Mouse (Mus musculus): ENCODE measurements at regions not wholly inside any gene's neighbourhood (a gene's known extent, or its start where the extent isn't known, plus 50 kb on each side); places are given as distances from the start of the nearest gene placed in this dataset.

DNA sequence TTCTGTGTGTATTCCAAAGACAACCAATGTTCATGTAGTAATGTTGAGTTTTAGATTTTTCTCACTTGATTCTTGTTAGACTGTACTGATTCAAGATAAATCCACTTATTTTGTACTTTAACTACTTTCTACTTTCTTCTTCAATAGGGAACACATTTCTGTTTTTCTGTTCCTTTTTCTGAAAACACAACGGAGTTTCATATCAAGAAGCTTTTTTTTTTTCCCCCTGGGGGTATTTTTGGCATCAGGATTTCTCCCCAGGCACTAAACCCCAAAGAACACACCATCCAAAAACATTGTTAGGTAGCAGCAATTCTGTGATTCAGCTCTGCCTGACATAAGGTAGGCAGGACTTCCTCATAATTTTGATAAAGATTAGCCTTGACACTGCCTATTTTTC is 1200.7 kb downstream of the Gsdmc2 start:
- Histone ChIP-seq H3K4me3 (ENCODE audit: low read depth, low read length) (no peak overlapping the region), H3K27ac (ENCODE audit: insufficient read depth, low read length) (no peak overlapping the region), H3K36me3 (ENCODE audit: control insufficient read depth, insufficient read depth, low read length, poor library complexity, severe bottlenecking) (no peaks in the 10 kb centered on the region), H3K9ac (ENCODE audit: low read depth, poor library complexity, severe bottlenecking) (no peak overlapping the region), H3K27me3 (ENCODE audit: control insufficient read depth, insufficient read depth, low read length, poor library complexity, severe bottlenecking) (no peaks in the 10 kb centered on the region), H3K9me3 (replicated peaks; ENCODE audit: control insufficient read depth, insufficient read depth, low read length, poor library complexity, severe bottlenecking) (no peaks in the 10 kb centered on the region), H3K4me1 (ENCODE audit: control insufficient read depth, insufficient read depth, low read length) (no peaks in the 10 kb centered on the region)
- no peak for TF ChIP-seq CTCF (IDR thresholded peaks at IDR 0.05; ENCODE audit: low read depth, low read length)
- TF ChIP-seq EP300 (IDR thresholded peaks at IDR 0.05; ENCODE audit: insufficient read depth, low read depth, low read length) = no peak
- TF ChIP-seq POLR2A (IDR thresholded peaks at IDR 0.05; ENCODE audit: insufficient read depth, low read length) = no peak

DNA sequence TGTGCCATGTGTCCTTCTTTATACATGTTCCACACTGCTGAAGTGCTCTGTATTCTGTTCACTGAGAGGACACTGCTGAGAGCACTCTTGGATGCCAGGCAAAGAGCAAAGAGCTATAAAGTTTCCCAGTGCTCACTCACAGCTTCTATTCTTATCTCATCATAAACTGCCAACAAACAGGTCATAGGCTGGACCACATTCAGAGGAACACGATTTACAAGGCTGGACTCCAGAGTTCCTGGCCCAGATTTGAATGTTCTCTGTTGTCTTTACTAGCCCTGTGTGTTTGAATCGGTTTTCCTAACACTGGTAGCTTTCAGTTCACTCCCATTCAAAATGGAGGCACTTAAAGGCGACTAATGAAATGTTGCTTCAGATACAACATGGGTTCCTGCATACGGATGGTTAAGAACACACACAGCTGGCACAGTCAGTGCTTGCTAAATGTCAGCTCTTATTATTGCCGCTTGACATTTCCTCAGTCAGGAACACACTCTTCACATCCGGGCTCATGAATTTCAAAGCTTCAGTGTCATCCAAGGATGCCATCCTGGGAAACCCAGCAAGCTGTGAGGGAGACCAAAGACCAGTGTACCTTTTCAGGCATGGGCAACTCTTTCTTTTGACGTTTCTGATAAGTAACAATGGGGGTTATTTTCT is 1203.8 kb downstream of the Gsdmc2 start:
- no peak overlapping the region for H3K4me3 ChIP-seq (ENCODE audit: low read depth, low read length)
- H3K27ac ChIP-seq (ENCODE audit: insufficient read depth, low read length) = no peak overlapping the region
- TF ChIP-seq EP300 (IDR thresholded peaks at IDR 0.05; ENCODE audit: insufficient read depth, low read depth, low read length) (no peak), CTCF (IDR thresholded peaks at IDR 0.05; ENCODE audit: low read depth, low read length) (no peak), POLR2A (IDR thresholded peaks at IDR 0.05; ENCODE audit: insufficient read depth, low read length) (no peak)

DNA sequence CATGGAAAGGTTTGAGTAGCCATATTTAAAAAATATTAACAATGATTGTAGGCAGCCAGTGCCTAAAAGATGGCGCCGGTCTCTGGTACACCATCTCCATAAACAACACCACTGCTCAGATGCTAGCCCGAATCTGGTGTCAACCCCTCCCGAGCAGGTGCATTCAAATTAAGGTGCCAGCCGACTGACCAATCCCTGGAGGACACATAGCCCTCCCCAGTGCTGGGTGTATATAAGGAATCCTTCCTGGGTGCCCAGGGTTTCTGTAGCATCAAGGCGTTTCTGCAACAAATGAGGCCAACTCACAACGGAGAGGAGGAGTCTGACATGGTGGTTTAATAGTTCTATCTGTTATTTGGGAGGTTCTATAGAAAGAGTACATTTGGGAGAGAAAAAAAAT is 1219.6 kb downstream of the Gsdmc2 start:
- no peak for TF ChIP-seq CTCF (IDR thresholded peaks at IDR 0.05; ENCODE audit: low read depth, low read length)
- no peak for TF ChIP-seq EP300 (IDR thresholded peaks at IDR 0.05; ENCODE audit: insufficient read depth, low read depth, low read length)
- TF ChIP-seq POLR2A (IDR thresholded peaks at IDR 0.05; ENCODE audit: insufficient read depth, low read length) = no peak
- H3K4me1 ChIP-seq (ENCODE audit: control insufficient read depth, insufficient read depth, low read length) = no peaks in the 10 kb centered on the region
- H3K36me3 ChIP-seq (ENCODE audit: control insufficient read depth, insufficient read depth, low read length, poor library complexity, severe bottlenecking) = no peaks in the 10 kb centered on the region

More for the DNA sequence above, 1203.8 kb downstream of the Gsdmc2 start:
- Histone ChIP-seq H3K36me3 (ENCODE audit: control insufficient read depth, insufficient read depth, low read length, poor library complexity, severe bottlenecking) (no peaks in the 10 kb centered on the region), H3K27me3 (ENCODE audit: control insufficient read depth, insufficient read depth, low read length, poor library complexity, severe bottlenecking) (no peaks in the 10 kb centered on the region), H3K9me3 (replicated peaks; ENCODE audit: control insufficient read depth, insufficient read depth, low read length, poor library complexity, severe bottlenecking) (no peaks in the 10 kb centered on the region), H3K9ac (ENCODE audit: low read depth, poor library complexity, severe bottlenecking) (no peak overlapping the region), H3K4me1 (ENCODE audit: control insufficient read depth, insufficient read depth, low read length) (no peaks in the 10 kb centered on the region)

DNA sequence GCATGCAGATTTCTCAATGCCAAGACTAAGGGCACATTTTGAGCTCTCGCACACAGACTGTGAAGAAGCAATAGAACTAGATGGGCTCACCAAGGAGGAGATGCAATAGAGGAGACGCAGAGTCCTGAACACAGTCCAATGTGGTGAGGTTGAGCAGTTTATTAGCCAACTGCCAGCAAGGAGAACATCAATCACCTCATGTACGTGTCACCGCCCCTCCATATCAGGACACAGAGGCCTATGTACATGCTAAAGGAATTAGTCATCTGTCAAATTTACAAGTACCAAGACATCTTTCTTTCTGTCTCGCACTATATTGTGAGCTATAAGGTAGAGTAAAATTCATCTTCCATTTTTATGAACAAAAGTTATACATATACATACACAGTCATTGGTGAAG is 1228.9 kb downstream of the Gsdmc2 start:
- no peaks in the 10 kb centered on the region for H3K9me3 ChIP-seq (replicated peaks; ENCODE audit: control insufficient read depth, insufficient read depth, low read length, poor library complexity, severe bottlenecking)
- H3K9ac ChIP-seq (ENCODE audit: low read depth, poor library complexity, severe bottlenecking) = no peak overlapping the region
- no peaks in the 10 kb centered on the region for H3K27me3 ChIP-seq (ENCODE audit: control insufficient read depth, insufficient read depth, low read length, poor library complexity, severe bottlenecking)
- no peaks in the 10 kb centered on the region for H3K4me1 ChIP-seq (ENCODE audit: control insufficient read depth, insufficient read depth, low read length)
- no peak overlapping the region for H3K27ac ChIP-seq (ENCODE audit: insufficient read depth, low read length)
- H3K36me3 ChIP-seq (ENCODE audit: control insufficient read depth, insufficient read depth, low read length, poor library complexity, severe bottlenecking) = no peaks in the 10 kb centered on the region
- no peak for TF ChIP-seq EP300 (IDR thresholded peaks at IDR 0.05; ENCODE audit: insufficient read depth, low read depth, low read length)
- TF ChIP-seq POLR2A (IDR thresholded peaks at IDR 0.05; ENCODE audit: insufficient read depth, low read length) = no peak
- TF ChIP-seq CTCF (IDR thresholded peaks at IDR 0.05; ENCODE audit: low read depth, low read length) = no peak
- H3K4me3 ChIP-seq (ENCODE audit: low read depth, low read length) = no peak overlapping the region

More for the DNA sequence above, 1219.6 kb downstream of the Gsdmc2 start:
- H3K9ac ChIP-seq (ENCODE audit: low read depth, poor library complexity, severe bottlenecking) = no peak overlapping the region
- H3K27ac ChIP-seq (ENCODE audit: insufficient read depth, low read length) = no peak overlapping the region
- no peaks in the 10 kb centered on the region for H3K27me3 ChIP-seq (ENCODE audit: control insufficient read depth, insufficient read depth, low read length, poor library complexity, severe bottlenecking)
- H3K9me3 ChIP-seq (replicated peaks; ENCODE audit: control insufficient read depth, insufficient read depth, low read length, poor library complexity, severe bottlenecking) = no peaks in the 10 kb centered on the region
- no peak overlapping the region for H3K4me3 ChIP-seq (ENCODE audit: low read depth, low read length)

DNA sequence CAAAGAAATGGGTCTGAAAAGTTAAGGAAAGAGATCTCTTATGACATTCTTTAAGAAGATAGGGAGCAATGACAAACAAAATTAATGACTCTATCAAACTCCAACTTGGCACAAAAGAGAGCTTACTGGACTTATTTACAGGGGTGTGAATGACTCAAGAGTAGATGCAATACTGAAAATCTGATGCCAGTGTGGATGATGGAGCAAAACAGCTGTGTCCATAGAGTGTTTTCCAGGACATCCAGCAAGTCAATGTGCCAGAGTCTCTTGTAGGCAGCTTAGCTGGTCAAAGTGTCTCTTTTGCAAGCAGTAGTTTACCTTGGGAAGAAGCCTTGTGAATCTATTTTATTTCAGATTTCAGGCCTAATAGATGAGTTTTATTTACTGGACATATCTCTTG is 1248.2 kb downstream of the Gsdmc2 start:
- Histone ChIP-seq H3K27ac (ENCODE audit: insufficient read depth, low read length) (no peak overlapping the region), H3K27me3 (ENCODE audit: control insufficient read depth, insufficient read depth, low read length, poor library complexity, severe bottlenecking) (no peaks in the 10 kb centered on the region), H3K4me3 (ENCODE audit: low read depth, low read length) (no peak overlapping the region), H3K9me3 (replicated peaks; ENCODE audit: control insufficient read depth, insufficient read depth, low read length, poor library complexity, severe bottlenecking) (no peaks in the 10 kb centered on the region), H3K36me3 (ENCODE audit: control insufficient read depth, insufficient read depth, low read length, poor library complexity, severe bottlenecking) (no peaks in the 10 kb centered on the region), H3K4me1 (ENCODE audit: control insufficient read depth, insufficient read depth, low read length) (no peaks in the 10 kb centered on the region), H3K9ac (ENCODE audit: low read depth, poor library complexity, severe bottlenecking) (no peak overlapping the region)
- TF ChIP-seq EP300 (IDR thresholded peaks at IDR 0.05; ENCODE audit: insufficient read depth, low read depth, low read length) (no peak), CTCF (IDR thresholded peaks at IDR 0.05; ENCODE audit: low read depth, low read length) (no peak), POLR2A (IDR thresholded peaks at IDR 0.05; ENCODE audit: insufficient read depth, low read length) (no peak)

DNA sequence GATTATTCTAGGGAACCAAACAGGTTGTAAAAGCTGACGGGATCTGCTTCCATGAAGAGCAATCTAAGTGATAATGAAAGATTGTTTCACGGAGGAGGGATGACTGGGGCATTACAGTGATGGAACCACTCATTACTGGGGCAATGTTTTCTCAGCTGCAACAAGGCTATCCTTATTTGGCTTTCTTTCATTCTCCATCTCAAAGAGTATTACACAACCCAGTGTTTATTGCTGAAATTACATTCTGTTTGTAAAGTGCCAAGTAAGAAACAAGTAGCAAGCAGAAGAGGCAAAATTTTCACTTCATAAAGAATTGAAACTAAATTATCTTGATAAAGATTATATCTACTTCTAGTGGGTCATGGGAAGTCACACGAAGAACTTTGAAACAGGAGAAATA is 1256.4 kb downstream of the Gsdmc2 start:
- no peaks in the 10 kb centered on the region for H3K36me3 ChIP-seq (ENCODE audit: control insufficient read depth, insufficient read depth, low read length, poor library complexity, severe bottlenecking)
- no peak for TF ChIP-seq EP300 (IDR thresholded peaks at IDR 0.05; ENCODE audit: insufficient read depth, low read depth, low read length)
- no peak for TF ChIP-seq CTCF (IDR thresholded peaks at IDR 0.05; ENCODE audit: low read depth, low read length)
- TF ChIP-seq POLR2A (IDR thresholded peaks at IDR 0.05; ENCODE audit: insufficient read depth, low read length) = no peak
- H3K4me1 ChIP-seq (ENCODE audit: control insufficient read depth, insufficient read depth, low read length) = no peaks in the 10 kb centered on the region
- H3K27me3 ChIP-seq (ENCODE audit: control insufficient read depth, insufficient read depth, low read length, poor library complexity, severe bottlenecking) = no peaks in the 10 kb centered on the region
- H3K9ac ChIP-seq (ENCODE audit: low read depth, poor library complexity, severe bottlenecking) = no peak overlapping the region
- H3K4me3 ChIP-seq (ENCODE audit: low read depth, low read length) = no peak overlapping the region
- H3K9me3 ChIP-seq (replicated peaks; ENCODE audit: control insufficient read depth, insufficient read depth, low read length, poor library complexity, severe bottlenecking) = no peaks in the 10 kb centered on the region
- H3K27ac ChIP-seq (ENCODE audit: insufficient read depth, low read length) = no peak overlapping the region
